Mouse (Mus musculus) intestine, embryonic 14.5 days (tissue): Measurements from ENCODE around the gene Rap1gap. TPM values are rescaled to one million over a fixed set of nuclear protein-coding genes. Genes with fewer than 3 reads are reported as not detected.

Source experiments
- ATAC-seq: fragments of 200-750 bp; cut with Nextera tagmentation; replicated peaks from 2 replicates; pipeline ENCODE4 v1.8.0; 2017; ENCODE audit warnings: low read depth, moderate number of reproducible peaks, moderate TSS enrichment, moderate library complexity; ENCODE audit not compliant: low FRiP score, low TSS enrichment
- DNase-seq: peaks from one replicate; pipeline ENCODE4 v3.0.0-alpha.2; 2018; ENCODE audit warnings: low spot score
- H3K27ac ChIP-seq: fragments of 300-500 bp; sonication (generic); 2 replicates; pipeline ENCODE4 v1.5.1; 2014; ENCODE audit warnings: low read depth, mild to moderate bottlenecking, control low read depth
- H3K27me3 ChIP-seq: fragments of 300-500 bp; sonication (generic); replicated peaks from 2 replicates; pipeline ENCODE4 v1.6.1; 2014; ENCODE audit warnings: low read length, control low read depth; ENCODE audit not compliant: control insufficient read depth, insufficient read depth
- H3K36me3 ChIP-seq: fragments of 300-500 bp; sonication (generic); 2 replicates; pipeline ENCODE4 v1.6.1; 2014; ENCODE audit warnings: low read length, control low read depth; ENCODE audit not compliant: control insufficient read depth, insufficient read depth
- H3K4me1 ChIP-seq: fragments of 300-500 bp; sonication (generic); replicated peaks from 2 replicates; pipeline ENCODE4 v1.6.1; 2014; ENCODE audit warnings: low read length, control low read depth, mixed read lengths; ENCODE audit not compliant: control insufficient read depth, insufficient read depth
- H3K4me2 ChIP-seq: fragments of 300-500 bp; sonication (generic); 2 replicates; pipeline ENCODE4 v1.6.1; 2014; ENCODE audit warnings: low read length
- H3K4me3 ChIP-seq: fragments of 300-500 bp; sonication (generic); 2 replicates; pipeline ENCODE4 v1.5.1; 2014; ENCODE audit warnings: low read depth, low read length, control low read depth, mixed read lengths
- H3K9ac ChIP-seq: fragments of 300-500 bp; sonication (generic); 2 replicates; pipeline ENCODE4 v1.6.1; 2014; ENCODE audit warnings: mild to moderate bottlenecking, low read length
- H3K9me3 ChIP-seq: fragments of 300-500 bp; sonication (generic); 2 replicates; pipeline ENCODE4 v1.6.1; 2016; ENCODE audit warnings: low read length, control low read depth; ENCODE audit not compliant: control insufficient read depth
- WGBS: fragments of 180-500 bp; shearing (Covaris S2); extraction: QIAGEN DNeasy Blood & Tissue Kit; methylation state at CpG from one replicate; pipeline ENCODE4 v1.1.7; 2014; 5-methylcytosine and 5-hydroxymethylcytosine counted together
- polyA plus RNA-seq: library from polyadenylated mRNA; unstranded; fragments of >200 nt; fragmentation: Nextera tagmentation; extraction: Ambion mirVana; gene quantifications from 2 replicates; pipeline ENCODE4 v1.2.1, GENCODE M21; 2014

The Rap1gap gene
- polyA plus RNA-seq, 1 experiment from 2014 or later = 15.6 TPM

DNA sequence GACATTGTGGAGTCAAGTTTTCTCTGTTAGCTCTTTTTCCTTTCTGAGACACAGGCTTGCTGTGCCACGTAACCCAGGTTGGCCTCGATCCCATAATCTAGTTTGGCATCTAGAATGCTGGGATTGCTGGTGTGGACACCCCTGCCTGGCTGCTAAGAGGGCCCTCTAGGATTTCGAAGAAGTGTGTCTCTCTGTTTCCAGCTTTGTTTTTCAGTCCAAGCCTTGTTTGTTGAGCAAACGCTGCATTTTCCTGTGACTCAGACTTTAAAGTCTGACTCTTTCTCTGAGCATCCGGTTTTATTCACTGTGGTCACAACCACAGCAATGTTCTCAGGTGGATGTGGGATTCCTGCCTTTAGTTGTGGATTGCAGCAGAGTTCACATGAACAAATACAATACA lies 23.0 kb upstream of the Rap1gap start:
- Histone ChIP-seq H3K4me3 (no peak overlapping the region), H3K27me3 (no peaks in the 10 kb centered on the region), H3K9me3 (no peaks in the 10 kb centered on the region), H3K27ac (peak overlapping the region; percentile 51; the same call in 1 of the 2 replicates), H3K4me2 (no peak overlapping the region), H3K36me3 (peaks cover 89% of the 10 kb centered on the region), H3K9ac (no peak overlapping the region), H3K4me1 (peaks cover 5% of the 10 kb centered on the region; the same call in 1 of the 2 replicates)
- DNase-seq (no peak), ATAC-seq (no peak)
- 83% methylated on average over 5 of the region's 5 CpGs for WGBS

DNA sequence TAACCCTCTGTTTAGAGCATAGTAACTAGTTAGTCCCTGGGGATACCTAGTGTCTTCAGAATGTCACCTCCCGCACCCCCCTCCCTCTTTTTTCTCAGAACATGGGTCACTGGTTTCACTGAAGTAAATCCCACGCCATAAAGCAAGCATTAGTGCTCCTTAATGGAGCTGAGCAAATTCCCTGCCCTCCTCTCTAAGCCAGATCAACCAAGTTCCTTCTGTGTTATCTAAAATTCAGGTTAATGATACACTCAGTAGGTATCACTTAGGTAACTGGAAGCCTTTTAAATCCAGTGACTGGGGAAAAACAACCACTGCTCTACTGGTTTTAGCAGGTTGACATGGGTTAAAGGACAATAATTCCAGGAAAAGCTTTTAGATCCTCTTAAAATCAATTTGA lies 22.4 kb upstream of the Rap1gap start:
- DNase-seq (no peak), ATAC-seq (peak; percentile 79)
- no peak overlapping the region for H3K4me2 ChIP-seq
- H3K9me3 ChIP-seq = no peaks in the 10 kb centered on the region
- 71% methylated on average over 2 of the region's 2 CpGs for whole genome bisulfite sequencing
- peaks cover 89% of the 10 kb centered on the region for H3K36me3 ChIP-seq
- H3K4me1 ChIP-seq = peaks cover 5% of the 10 kb centered on the region; the same call in 1 of the 2 replicates
- no peaks in the 10 kb centered on the region for H3K27me3 ChIP-seq
- peak overlapping the region; percentile 44; the same call in 1 of the 2 replicates for H3K27ac ChIP-seq
- H3K9ac ChIP-seq = no peak overlapping the region
- H3K4me3 ChIP-seq = no peak overlapping the region

DNA sequence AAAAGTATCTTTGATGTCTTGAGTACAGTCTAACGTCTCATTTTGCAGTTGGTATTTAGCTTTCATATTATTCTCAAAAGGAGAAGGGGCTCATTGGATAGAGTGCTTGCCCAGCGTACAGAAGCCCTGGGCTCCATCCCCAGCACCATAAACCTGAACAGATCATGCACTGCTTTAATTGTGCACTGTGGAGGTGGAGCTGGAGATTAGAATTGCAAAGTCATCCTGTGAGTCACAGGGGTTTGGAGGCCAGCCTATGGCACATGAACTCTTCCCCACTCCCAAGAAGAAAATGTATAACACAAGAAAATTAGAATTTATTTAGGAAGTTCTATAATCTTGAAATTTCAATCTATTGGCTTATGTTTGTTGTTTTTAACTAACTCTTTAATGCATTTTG lies 21.1 kb upstream of the Rap1gap start:
- H3K27me3 ChIP-seq = no peaks in the 10 kb centered on the region
- no peak overlapping the region for H3K4me2 ChIP-seq
- peaks cover 5% of the 10 kb centered on the region; the same call in 1 of the 2 replicates for H3K4me1 ChIP-seq
- H3K9me3 ChIP-seq = no peaks in the 10 kb centered on the region
- WGBS = 76% methylated on average over 2 of the region's 2 CpGs
- no peak overlapping the region for H3K4me3 ChIP-seq
- DNase-seq = no peak
- H3K9ac ChIP-seq = no peak overlapping the region
- no peak overlapping the region for H3K27ac ChIP-seq
- no peak for ATAC-seq
- peaks cover 88% of the 10 kb centered on the region for H3K36me3 ChIP-seq

DNA sequence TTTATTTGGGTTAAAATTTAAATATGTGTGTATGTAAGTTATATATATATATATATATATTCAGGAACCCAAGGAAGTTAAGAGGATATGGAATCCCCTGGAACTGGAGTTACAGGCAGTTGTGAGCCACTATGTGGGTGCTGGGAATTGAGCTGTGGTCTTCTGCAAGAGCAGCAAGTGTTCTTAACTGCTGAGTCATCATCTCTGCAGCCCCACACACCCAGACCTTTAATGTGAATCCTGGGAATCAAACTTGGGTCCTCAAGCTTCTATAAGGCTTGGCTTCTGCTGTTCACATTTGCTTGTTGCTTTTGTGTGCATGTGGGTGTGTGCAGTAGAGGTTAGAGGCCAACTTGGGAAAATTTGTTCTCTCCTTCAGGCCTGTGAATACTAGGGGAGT lies 18.3 kb upstream of the Rap1gap start:
- no peaks in the 10 kb centered on the region for H3K27me3 ChIP-seq
- peaks cover 88% of the 10 kb centered on the region for H3K36me3 ChIP-seq
- no peak overlapping the region for H3K9ac ChIP-seq
- no peaks in the 10 kb centered on the region for H3K9me3 ChIP-seq
- DNase-seq = no peak
- no peak overlapping the region for H3K27ac ChIP-seq
- H3K4me1 ChIP-seq = peaks cover 5% of the 10 kb centered on the region; the same call in 1 of the 2 replicates
- H3K4me3 ChIP-seq = no peak overlapping the region
- H3K4me2 ChIP-seq = no peak overlapping the region
- ATAC-seq = no peak

DNA sequence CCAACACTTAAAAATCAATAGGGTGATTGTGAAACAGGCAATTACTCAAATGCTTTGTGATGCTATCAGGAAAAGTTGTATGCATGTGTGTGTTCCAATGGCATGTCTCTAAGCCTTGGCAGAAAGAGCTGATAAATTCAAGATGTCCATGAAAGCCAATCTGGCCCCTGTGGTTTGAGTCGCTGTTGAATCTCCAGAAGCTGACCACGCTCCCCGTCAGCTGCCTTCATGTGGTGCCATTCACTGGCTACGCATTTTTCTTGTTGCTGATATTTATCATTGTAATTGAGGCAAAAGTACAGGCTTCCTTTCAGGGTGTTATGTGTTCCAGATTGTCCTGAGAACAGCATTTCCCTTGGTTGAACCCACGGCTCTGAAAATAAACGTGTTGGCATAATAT lies 16.9 kb upstream of the Rap1gap start:
- ATAC-seq (no peak), DNase-seq (no peak)
- H3K27ac ChIP-seq = no peak overlapping the region
- no peaks in the 10 kb centered on the region for H3K9me3 ChIP-seq
- peaks cover 92% of the 10 kb centered on the region for H3K36me3 ChIP-seq
- no peak overlapping the region for H3K4me2 ChIP-seq
- H3K9ac ChIP-seq = no peak overlapping the region
- peaks cover under 1% of the 10 kb centered on the region; the same call in 1 of the 2 replicates for H3K4me1 ChIP-seq
- H3K27me3 ChIP-seq = no peaks in the 10 kb centered on the region
- H3K4me3 ChIP-seq = no peak overlapping the region
- 87% methylated on average over 6 of the region's 6 CpGs for WGBS

DNA sequence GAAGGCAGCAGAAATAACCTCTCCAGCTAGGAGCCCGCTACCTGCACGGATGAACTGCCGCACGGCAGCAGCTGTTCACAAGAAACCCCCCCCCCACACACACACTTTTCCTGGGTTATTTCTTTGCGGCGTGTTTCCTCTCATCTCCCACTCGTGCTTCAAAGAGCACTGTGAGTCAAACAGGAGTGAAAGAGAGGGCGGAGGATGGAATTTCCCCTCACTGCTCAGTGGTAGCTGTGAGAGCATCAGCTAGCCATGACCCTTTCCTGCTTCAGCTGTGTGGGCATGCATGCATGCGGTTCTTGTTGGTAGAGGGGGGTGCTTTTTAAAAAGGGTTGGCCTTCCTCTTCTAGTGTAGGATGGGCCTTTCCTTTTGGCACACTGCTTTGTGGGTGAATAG lies 16.3 kb upstream of the Rap1gap start:
- no peak overlapping the region for H3K4me2 ChIP-seq
- ATAC-seq = no peak
- no peak overlapping the region for H3K9ac ChIP-seq
- no peaks in the 10 kb centered on the region for H3K4me1 ChIP-seq
- H3K9me3 ChIP-seq = no peaks in the 10 kb centered on the region
- H3K4me3 ChIP-seq = no peak overlapping the region
- H3K36me3 ChIP-seq = peaks cover 96% of the 10 kb centered on the region
- no peak for DNase-seq
- H3K27ac ChIP-seq = no peak overlapping the region
- H3K27me3 ChIP-seq = no peaks in the 10 kb centered on the region
- 87% methylated on average over 9 of the region's 9 CpGs for WGBS

DNA sequence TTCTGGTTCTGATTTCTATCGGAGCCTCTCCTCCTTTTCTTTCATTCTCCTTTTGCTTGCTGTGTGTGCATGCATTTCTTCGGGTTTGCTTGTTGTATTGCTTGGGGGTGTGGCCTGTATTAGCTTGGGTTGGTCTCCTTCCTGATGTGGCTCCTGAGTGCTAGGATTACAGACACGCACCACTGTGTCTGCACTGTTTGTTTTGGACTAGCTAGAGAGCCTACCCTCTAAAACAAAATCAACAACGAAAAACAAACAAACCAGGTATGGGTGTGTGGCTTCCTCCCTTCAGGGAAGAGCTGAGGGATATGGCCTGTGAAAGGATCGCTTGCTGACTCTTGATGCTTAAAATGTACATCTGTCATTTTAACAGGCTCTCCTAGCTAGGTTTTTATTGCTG lies 13.6 kb upstream of the Rap1gap start:
- H3K27me3 ChIP-seq = no peaks in the 10 kb centered on the region
- no peak for ATAC-seq
- H3K36me3 ChIP-seq = peaks cover 95% of the 10 kb centered on the region
- no peaks in the 10 kb centered on the region for H3K9me3 ChIP-seq
- no peak overlapping the region for H3K9ac ChIP-seq
- H3K4me2 ChIP-seq = no peak overlapping the region
- H3K4me1 ChIP-seq = no peaks in the 10 kb centered on the region
- no peak overlapping the region for H3K27ac ChIP-seq
- WGBS = 64% methylated on average over 5 of the region's 5 CpGs
- H3K4me3 ChIP-seq = no peak overlapping the region
- DNase-seq = no peak

- DNase-seq (no peak), ATAC-seq (no peak)
- H3K27me3 ChIP-seq = no peaks in the 10 kb centered on the region
- H3K9ac ChIP-seq = no peak overlapping the region
- peaks cover 92% of the 10 kb centered on the region for H3K36me3 ChIP-seq
- no peaks in the 10 kb centered on the region for H3K9me3 ChIP-seq
- no peak overlapping the region for H3K4me3 ChIP-seq
- 92% methylated on average over 5 of the region's 5 CpGs for WGBS
- H3K4me2 ChIP-seq = no peak overlapping the region
- H3K4me1 ChIP-seq = no peaks in the 10 kb centered on the region
- no peak overlapping the region for H3K27ac ChIP-seq
These were observed 11.6 kb upstream of the Rap1gap start for GRCm38 (mm10) chr4:137652835-137653346.

DNA sequence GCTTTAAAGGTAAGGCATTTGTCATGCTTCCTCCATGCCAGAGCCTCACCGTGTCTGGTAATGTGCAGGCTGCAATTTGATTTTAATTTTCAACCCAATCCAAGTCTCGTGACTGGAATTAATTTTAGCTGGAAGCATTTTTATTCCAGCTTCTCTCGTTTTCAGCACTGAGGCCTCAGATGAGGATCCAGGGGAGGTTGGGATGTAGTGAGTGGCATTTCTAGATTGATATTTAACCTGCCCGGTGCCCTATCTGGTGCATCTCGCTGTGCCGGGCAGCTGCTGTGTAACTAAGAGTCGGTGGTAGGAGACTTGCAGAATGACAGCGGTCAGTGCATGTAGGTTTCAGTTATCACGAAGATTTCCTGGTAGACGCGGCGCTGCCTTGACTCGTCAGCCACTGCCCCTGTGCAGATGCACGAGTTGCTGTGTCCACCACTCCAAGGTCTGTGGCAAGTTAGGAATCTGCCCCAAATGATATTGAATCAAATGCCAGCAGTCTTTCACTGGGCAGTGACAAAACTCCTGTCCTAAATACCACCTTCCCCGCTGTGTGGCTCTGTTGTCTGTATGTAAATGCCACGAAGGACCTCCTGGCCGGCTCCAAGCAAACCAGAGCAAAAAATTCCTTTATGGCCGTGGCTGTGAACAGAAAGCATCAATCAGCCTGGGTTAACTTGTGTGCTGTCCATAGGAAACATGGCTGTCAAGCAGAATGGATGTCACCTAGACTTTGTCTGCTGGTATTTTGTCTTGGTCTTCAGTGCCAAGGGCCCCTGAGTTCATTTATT lies 9.1 kb upstream of the Rap1gap start:
- Histone ChIP-seq H3K9ac (no peak overlapping the region), H3K27me3 (no peaks in the 10 kb centered on the region), H3K4me1 (no peaks in the 10 kb centered on the region), H3K27ac (no peak overlapping the region), H3K4me3 (no peak overlapping the region), H3K36me3 (peaks cover 77% of the 10 kb centered on the region), H3K4me2 (no peak overlapping the region), H3K9me3 (no peaks in the 10 kb centered on the region)
- ATAC-seq = no peak
- no peak for DNase-seq
- WGBS = 89% methylated on average over 18 of the region's 18 CpGs
